Mouse (Mus musculus) layer of hippocampus, postnatal 14 days (tissue): ENCODE measurements around the gene C1qtnf4. TPM values are rescaled to one million over a fixed set of nuclear protein-coding genes. Genes with fewer than 3 reads are reported as not detected.
"Not testable (repeated sequence)": the region's sequence is repeated elsewhere in the genome, so short reads cannot be mapped to it uniquely, and the experiment has no call there.

ENCODE experiments used
- DNase-seq, 2 experiments: peaks; one replicate each; pipeline ENCODE4 v3.0.0; 2021 to 2022; ENCODE audit warnings: low spot score in 2 of 2, mixed read lengths in 1 of 2
- total RNA-seq, 2 experiments: library from RNA; stranded (reverse); gene quantifications; 2 replicates each; pipeline ENCODE4 v1.2.3; 2021

Gene C1qtnf4
- total RNA-seq, 2 experiments from 2014 or later: 172 to 176 TPM

- no peak for DNase-seq
Measured at GRCm38 (mm10) chr2:90880144-90880785, 5.4 kb upstream of the C1qtnf4 start.

GRCm38 (mm10) chr2:90881824-90882223 is 3.8 kb upstream of the C1qtnf4 start:
- no peak for DNase-seq

- DNase-seq: no peak
Measured at GRCm38 (mm10) chr2:90886436-90886835, 776 bp downstream of the C1qtnf4 start.

- no peak for DNase-seq
Measured at GRCm38 (mm10) chr2:90887627-90888026, 2.0 kb downstream of the C1qtnf4 start.

GRCm38 (mm10) chr2:90889550-90890548 is 4.2 kb downstream of the C1qtnf4 start:
- no peak for DNase-seq

GRCm38 (mm10) chr2:90893673-90894298 is 8.1 kb downstream of the C1qtnf4 start:
- DNase-seq: no peak

- not testable (repeated sequence) for DNase-seq
Measured at GRCm38 (mm10) chr2:90894299-90894677, 8.6 kb downstream of the C1qtnf4 start.

GRCm38 (mm10) chr2:90903398-90903797 is 17.7 kb downstream of the C1qtnf4 start:
- DNase-seq: no peak

- DNase-seq: peak; percentile 87 to 89
Measured at GRCm38 (mm10) chr2:90904076-90904855, 18.6 kb downstream of the C1qtnf4 start, which contains the start of the genes Kbtbd4 and Ndufs3. Gene Kbtbd4, plus strand, starts transcription at chr2:90904740. Gene Ndufs3, minus strand, starts transcription at chr2:90904827.

GRCm38 (mm10) chr2:90904856-90905224 is 19.2 kb downstream of the C1qtnf4 start:
- no peak for DNase-seq

- no peak for DNase-seq
Measured at GRCm38 (mm10) chr2:90906721-90907120, 21.1 kb downstream of the C1qtnf4 start.

GRCm38 (mm10) chr2:90910861-90911260 is 25.2 kb downstream of the C1qtnf4 start:
- no peak for DNase-seq

GRCm38 (mm10) chr2:90911668-90912067 is 26.0 kb downstream of the C1qtnf4 start:
- DNase-seq: no peak

GRCm38 (mm10) chr2:90913671-90914070 is 28.0 kb downstream of the C1qtnf4 start:
- no peak for DNase-seq

GRCm38 (mm10) chr2:90915516-90915915 is 29.9 kb downstream of the C1qtnf4 start:
- DNase-seq: no peak

GRCm38 (mm10) chr2:90916560-90917232 is 31.0 kb downstream of the C1qtnf4 start:
- DNase-seq: no peak

- DNase-seq: peak; percentile 43 to 73
Measured at GRCm38 (mm10) chr2:90917233-90917998, 31.8 kb downstream of the C1qtnf4 start.

GRCm38 (mm10) chr2:90917999-90918698 is 32.5 kb downstream of the C1qtnf4 start:
- no peak for DNase-seq

GRCm38 (mm10) chr2:90921178-90921577 is 35.5 kb downstream of the C1qtnf4 start:
- no peak for DNase-seq
